Mouse (Mus musculus) thymus, adult 2 months (tissue): Measurements from ENCODE around the gene Tcl1b4.

ENCODE experiments used
- CTCF ChIP-seq: fragments of 200-500 bp; IDR thresholded peaks from 2 replicates; pipeline ENCODE4 v1.5.1; 2012; ENCODE audit warnings: mild to moderate bottlenecking, control low read depth, low read length, moderate library complexity, borderline replicate concordance; ENCODE audit not compliant: control insufficient read depth, poor library complexity, insufficient read depth; ENCODE audit errors: extremely low read depth
- POLR2A ChIP-seq: fragments of 200-500 bp; IDR thresholded peaks from 2 replicates; pipeline ENCODE4 v1.6.1; 2012; ENCODE audit warnings: mild to moderate bottlenecking, low read length, control low read depth, moderate library complexity; ENCODE audit not compliant: control insufficient read depth, poor library complexity, insufficient read depth; ENCODE audit errors: extremely low read depth

GRCm38 (mm10) chr12:105224621-105225320 is 23.0 kb downstream of the Tcl1b4 start:
- TF ChIP-seq CTCF: no peak
- no peak for TF ChIP-seq POLR2A
